Mouse (Mus musculus) monocyte, adult 59 days (primary cell): Measurements from ENCODE around the gene Rxra. TPM values are rescaled to one million over a fixed set of nuclear protein-coding genes. Genes with fewer than 3 reads are reported as not detected.

Experiments used
- total RNA-seq, 2 experiments: library from RNA; stranded (reverse); gene quantifications; one replicate each; pipeline ENCODE4 v1.2.4; 2023

The Rxra gene
- 100 to 1,000 TPM; 123 to 126 TPM for total RNA-seq

DNA sequence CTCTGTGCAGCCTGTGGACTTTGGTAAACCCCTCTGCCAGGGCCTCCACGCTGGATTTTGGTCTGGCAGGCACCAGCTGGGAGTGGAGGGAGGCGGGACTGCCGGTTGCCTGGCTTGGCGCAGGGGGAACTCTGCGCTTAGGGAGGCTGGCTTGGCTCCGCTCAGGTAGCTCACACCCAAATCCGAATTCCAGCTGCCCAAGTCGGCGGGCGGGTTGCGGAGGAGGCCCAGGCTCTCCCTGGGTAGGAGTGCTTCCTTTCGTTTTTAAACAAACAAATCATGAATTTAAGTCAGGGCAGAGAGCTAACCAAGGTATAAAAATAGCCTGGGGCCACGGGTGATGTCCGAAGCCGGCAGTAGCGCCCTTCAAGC is at the start of gene Rxra:
Gene Rxra, plus strand, starts transcription at position 335 of the 372 bp plus-strand sequence.

Other genes with a start within 250 kb of the Rxra start
- 10 to 100 TPM; 76.7 to 87.9 TPM for gene Vav2, start 249.4 kb upstream of the Rxra start, total RNA-seq
- gene Brd3os, start 234.1 kb upstream of the Rxra start, total RNA-seq, result 1 to 10 TPM in 1 of 2 experiments, not detected in 1; 1.9 TPM
- 10 to 100 TPM; 37.0 to 43.3 TPM for gene Brd3, start 168.8 kb upstream of the Rxra start, total RNA-seq
- gene Wdr5, start 161.3 kb upstream of the Rxra start, total RNA-seq, result 10 to 100 TPM; 28.4 to 32.7 TPM
- gene Col5a1, start 210.0 kb downstream of the Rxra start, total RNA-seq, result under 1 TPM; 0.09 to 0.31 TPM